Mouse (Mus musculus) MEL (cell line): ENCODE measurements at regions not wholly inside any gene's neighbourhood (a gene's known extent, or its start where the extent isn't known, plus 50 kb on each side); places are given as distances from the start of the nearest gene placed in this dataset.

Experiments used
- DNase-seq: peaks from one replicate; pipeline ENCODE4 v3.0.0; 2011; ENCODE audit warnings: low read depth, low spot score
- H3K27ac ChIP-seq: 2 replicates; pipeline ENCODE4 v1.5.1; 2012; ENCODE audit warnings: low read depth, mild to moderate bottlenecking, control low read depth, low read length, moderate library complexity; ENCODE audit not compliant: control insufficient read depth
- H3K27me3 ChIP-seq, 2 experiments: fragments of 150-350 bp in 1 of 2; sonication (generic) in 1 of 2; 2 replicates each; pipeline ENCODE4 v1.6.1; 2012; ENCODE audit warnings: low read length in 2 of 2, mild to moderate bottlenecking in 2 of 2, improper control_type of control experiment in 1 of 2, moderate library complexity in 1 of 2; ENCODE audit not compliant: insufficient read depth in 2 of 2, control insufficient read depth in 1 of 2
- H3K36me3 ChIP-seq, 2 experiments: 2 replicates each; pipeline ENCODE4 v1.6.1; 2012 to 2014; ENCODE audit warnings: low read length in 2 of 2, improper control_type of control experiment in 1 of 2, inconsistent platforms in 1 of 2, mild to moderate bottlenecking in 1 of 2; ENCODE audit not compliant: insufficient read depth in 2 of 2, control insufficient read depth in 1 of 2
- H3K4me1 ChIP-seq, 2 experiments: fragments of 150-350 bp in 1 of 2; sonication (generic) in 1 of 2; 2 replicates each; pipeline ENCODE4 v1.6.1; 2012; ENCODE audit warnings: low read length in 2 of 2, improper control_type of control experiment in 1 of 2, mild to moderate bottlenecking in 1 of 2; ENCODE audit not compliant: insufficient read depth in 2 of 2, control insufficient read depth in 1 of 2
- H3K4me3 ChIP-seq, 2 experiments: fragments of 150-350 bp in 1 of 2; sonication (generic) in 1 of 2; 2 replicates each; pipeline ENCODE4 v1.5.1; 2012; ENCODE audit warnings: low read depth in 2 of 2, low read length in 2 of 2, mild to moderate bottlenecking in 2 of 2, moderate library complexity in 2 of 2, control low read depth in 1 of 2, improper control_type of control experiment in 1 of 2; ENCODE audit not compliant: control insufficient read depth in 1 of 2, insufficient read depth in 1 of 2
- H3K79me2 ChIP-seq: 2 replicates; pipeline ENCODE4 v1.6.1; 2012; ENCODE audit warnings: mild to moderate bottlenecking, low read length, moderate library complexity; ENCODE audit not compliant: control insufficient read depth, poor library complexity, insufficient read depth
- H3K9ac ChIP-seq: 2 replicates; pipeline ENCODE4 v1.6.1; 2012; ENCODE audit warnings: low read depth, mild to moderate bottlenecking, control low read depth, low read length, moderate library complexity; ENCODE audit not compliant: control insufficient read depth, poor library complexity, severe bottlenecking
- H3K9me3 ChIP-seq: fragments of 150-350 bp; sonication (generic); replicated peaks from 2 replicates; pipeline ENCODE4 v1.6.1; 2012; ENCODE audit warnings: mild to moderate bottlenecking, low read length, improper control_type of control experiment, moderate library complexity; ENCODE audit not compliant: insufficient read depth
- CHD1 ChIP-seq: IDR thresholded peaks from 2 replicates; pipeline ENCODE4 v1.6.1; 2012; ENCODE audit warnings: low read depth, mild to moderate bottlenecking, inconsistent platforms, low read length, improper control_type of control experiment
- CHD2 ChIP-seq: IDR thresholded peaks from 2 replicates; pipeline ENCODE4 v1.6.1; 2011; ENCODE audit warnings: low read length, improper control_type of control experiment
- ELF1 ChIP-seq: IDR thresholded peaks from 2 replicates; pipeline ENCODE4 v1.6.1; 2014; ENCODE audit warnings: low read depth, mild to moderate bottlenecking, inconsistent platforms, low read length, improper control_type of control experiment, moderate library complexity
- EP300 ChIP-seq, 2 experiments: IDR thresholded peaks; 2 replicates each; pipeline ENCODE4 v1.6.1; 2011; ENCODE audit warnings: improper control_type of control experiment in 2 of 2, low read length in 2 of 2, low read depth in 1 of 2, mild to moderate bottlenecking in 1 of 2
- GATA1 ChIP-seq: IDR thresholded peaks from 2 replicates; pipeline ENCODE4 v1.6.1; 2011; ENCODE audit warnings: low read depth, low read length, improper control_type of control experiment
- HCFC1 ChIP-seq: IDR thresholded peaks from 2 replicates; pipeline ENCODE4 v1.6.1; 2012; ENCODE audit warnings: low read depth, mild to moderate bottlenecking, inconsistent platforms, low read length, improper control_type of control experiment, moderate library complexity
- JUND ChIP-seq: IDR thresholded peaks from 2 replicates; pipeline ENCODE4 v1.6.1; 2011; ENCODE audit warnings: low read depth, mild to moderate bottlenecking, improper control_type of control experiment, low read length
- KAT2A ChIP-seq: conservative IDR thresholded peaks from 2 replicates; pipeline ENCODE4 v1.6.1; 2012; ENCODE audit warnings: low read depth, low read length, improper control_type of control experiment, inconsistent platforms
- MAFK ChIP-seq: IDR thresholded peaks from 2 replicates; pipeline ENCODE4 v1.6.1; 2011; ENCODE audit warnings: low read depth, mild to moderate bottlenecking, low read length, improper control_type of control experiment, borderline replicate concordance
- MAX ChIP-seq: IDR thresholded peaks from 2 replicates; pipeline ENCODE4 v1.6.1; 2011; ENCODE audit warnings: low read length, improper control_type of control experiment
- MXI1 ChIP-seq: IDR thresholded peaks from 2 replicates; pipeline ENCODE4 v1.6.1; 2011; ENCODE audit warnings: mild to moderate bottlenecking, low read depth, low read length, improper control_type of control experiment
- NRF1 ChIP-seq: IDR thresholded peaks from 2 replicates; pipeline ENCODE4 v1.6.1; 2014; ENCODE audit warnings: low read depth, mild to moderate bottlenecking, inconsistent platforms, low read length, improper control_type of control experiment, moderate library complexity; ENCODE audit not compliant: poor library complexity, insufficient read depth, severe bottlenecking
- POLR2A ChIP-seq, 2 experiments: IDR thresholded peaks; 2 replicates each; pipeline ENCODE4 v1.6.1; 2011 to 2012; ENCODE audit warnings: low read length in 2 of 2, mild to moderate bottlenecking in 2 of 2, control low read depth in 1 of 2, improper control_type of control experiment in 1 of 2, low read depth in 1 of 2, moderate library complexity in 1 of 2; ENCODE audit not compliant: control insufficient read depth in 1 of 2, insufficient read depth in 1 of 2, poor library complexity in 1 of 2
- RAD21 ChIP-seq: IDR thresholded peaks from 2 replicates; pipeline ENCODE4 v1.6.1; 2011; ENCODE audit warnings: mild to moderate bottlenecking, low read depth, low read length, improper control_type of control experiment
- SMC3 ChIP-seq: IDR thresholded peaks from 2 replicates; pipeline ENCODE4 v1.6.1; 2011; ENCODE audit warnings: low read depth, low read length, improper control_type of control experiment
- TAL1 ChIP-seq: IDR thresholded peaks from 2 replicates; pipeline ENCODE4 v1.6.1; 2012; ENCODE audit warnings: mild to moderate bottlenecking, inconsistent platforms, low read length, moderate library complexity, mixed read lengths
- TBP ChIP-seq: IDR thresholded peaks from 2 replicates; pipeline ENCODE4 v1.8.0; 2011; ENCODE audit warnings: low read depth, low read length, improper control_type of control experiment
- USF2 ChIP-seq, 2 experiments: IDR thresholded peaks; 2 replicates each; pipeline ENCODE4 v1.6.1; 2011 to 2012; ENCODE audit warnings: improper control_type of control experiment in 2 of 2, low read length in 2 of 2, borderline replicate concordance in 1 of 2, inconsistent platforms in 1 of 2, low read depth in 1 of 2, mild to moderate bottlenecking in 1 of 2; ENCODE audit not compliant: insufficient read depth in 1 of 2
- ZC3H11A ChIP-seq: IDR thresholded peaks from 2 replicates; pipeline ENCODE4 v1.6.1; 2012; ENCODE audit warnings: low read depth, mild to moderate bottlenecking, inconsistent platforms, low read length, improper control_type of control experiment
- ZKSCAN1 ChIP-seq: IDR thresholded peaks from 2 replicates; pipeline ENCODE4 v1.6.1; 2012; ENCODE audit warnings: low read depth, mild to moderate bottlenecking, inconsistent platforms, low read length, improper control_type of control experiment, moderate library complexity
- ZMIZ1 ChIP-seq: IDR thresholded peaks from 2 replicates; pipeline ENCODE4 v1.6.1; 2012; ENCODE audit warnings: low read depth, mild to moderate bottlenecking, inconsistent platforms, low read length, improper control_type of control experiment, moderate library complexity

DNA sequence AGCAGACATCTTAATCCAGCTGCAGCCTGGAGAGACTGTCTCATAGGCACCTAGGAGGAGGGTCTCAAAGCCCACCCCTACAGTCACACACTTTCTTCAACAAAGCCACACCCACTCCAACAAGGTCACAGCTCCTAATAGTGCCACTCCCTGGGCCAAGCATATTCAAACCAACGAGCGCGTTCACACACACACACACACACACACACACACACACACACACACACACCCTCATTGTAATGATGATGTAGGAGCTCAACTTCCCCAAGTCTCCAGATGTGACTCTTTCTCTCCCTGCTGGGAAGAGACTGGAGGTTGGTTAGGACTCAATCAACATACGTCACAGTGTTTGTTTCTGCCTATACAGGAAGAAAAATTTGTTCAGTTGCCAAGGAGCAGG, 69.5 kb upstream of the Ankrd28 start:
- Histone ChIP-seq H3K4me3 (no peak overlapping the region), H3K27ac (no peak overlapping the region), H3K9me3 (no peaks in the 10 kb centered on the region), H3K27me3 (peaks cover 5 to 8% of the 10 kb centered on the region in 2 experiments; a peak in 3 of 4 replicates), H3K9ac (no peak overlapping the region), H3K36me3 (no peaks in the 10 kb centered on the region), H3K79me2 (no peaks in the 10 kb centered on the region), H3K4me1 (no peaks in the 10 kb centered on the region)
- DNase-seq = no peak
- TF ChIP-seq RAD21 = no peak

DNA sequence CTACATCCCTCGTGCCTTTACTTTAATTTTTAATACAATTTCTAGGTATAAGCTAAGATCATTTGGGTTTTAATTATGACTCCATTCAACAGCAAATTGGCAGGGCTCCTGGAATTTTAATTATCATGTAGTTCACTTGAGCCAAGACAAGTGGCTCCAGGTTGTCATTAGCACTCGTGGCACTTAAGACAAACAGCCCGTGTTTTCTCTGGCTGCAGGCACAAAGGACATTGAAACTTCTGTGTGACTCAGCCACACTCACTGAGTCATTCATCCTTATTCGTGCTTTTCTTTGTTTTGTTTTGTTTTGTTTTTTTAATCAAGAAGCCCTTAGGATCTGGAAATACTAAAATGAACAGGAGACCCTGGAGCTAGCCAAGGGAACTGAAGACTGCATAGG, 71.5 kb upstream of the Ankrd28 start:
- Histone ChIP-seq H3K4me3 (no peak overlapping the region), H3K36me3 (no peaks in the 10 kb centered on the region), H3K9ac (no peak overlapping the region)
- no peak for TF ChIP-seq TAL1
- TF ChIP-seq ZMIZ1 = no peak
- no peak for TF ChIP-seq KAT2A
- no peak for TF ChIP-seq EP300 (IDR thresholded peaks at IDR 0.05; ENCODE audit: low read depth in 1 of 2, low read length in 2 of 2)
- no peak for TF ChIP-seq MXI1
- TF ChIP-seq SMC3 = no peak
- no peak for TF ChIP-seq MAX
- no peak for TF ChIP-seq ELF1
- no peak for TF ChIP-seq USF2 (IDR thresholded peaks at IDR 0.05; ENCODE audit: borderline replicate concordance in 1 of 2, insufficient read depth in 1 of 2, low read depth in 1 of 2, low read length in 2 of 2)
- no peak for TF ChIP-seq HCFC1
- TF ChIP-seq NRF1 = no peak
- TF ChIP-seq ZKSCAN1 = no peak
- TF ChIP-seq TBP = no peak
- no peak for TF ChIP-seq JUND
- TF ChIP-seq MAFK = no peak
- no peak for TF ChIP-seq ZC3H11A
- no peak for TF ChIP-seq CHD2
- no peak for TF ChIP-seq POLR2A (IDR thresholded peaks at IDR 0.05; ENCODE audit: control insufficient read depth in 1 of 2, insufficient read depth in 1 of 2, low read depth in 1 of 2, low read length in 2 of 2, poor library complexity in 1 of 2)
- TF ChIP-seq CHD1 = no peak
- no peak for TF ChIP-seq GATA1
- TF ChIP-seq, all 39 proteins: peak for 0
- H3K9me3 ChIP-seq = no peaks in the 10 kb centered on the region
- H3K79me2 ChIP-seq = no peaks in the 10 kb centered on the region
- no peak overlapping the region for H3K27ac ChIP-seq
- no peaks in the 10 kb centered on the region for H3K4me1 ChIP-seq
- no peak for DNase-seq
- peaks cover 5 to 9% of the 10 kb centered on the region in 2 experiments for H3K27me3 ChIP-seq
